Mouse (Mus musculus): ENCODE measurements around the gene Gpr152. TPM values are rescaled to one million over a fixed set of nuclear protein-coding genes. Genes with fewer than 3 reads are reported as not detected.

The Gpr152 gene
- total and polyA plus RNA-seq, 3 experiments = 0.03 TPM; not detected in 2

DNA sequence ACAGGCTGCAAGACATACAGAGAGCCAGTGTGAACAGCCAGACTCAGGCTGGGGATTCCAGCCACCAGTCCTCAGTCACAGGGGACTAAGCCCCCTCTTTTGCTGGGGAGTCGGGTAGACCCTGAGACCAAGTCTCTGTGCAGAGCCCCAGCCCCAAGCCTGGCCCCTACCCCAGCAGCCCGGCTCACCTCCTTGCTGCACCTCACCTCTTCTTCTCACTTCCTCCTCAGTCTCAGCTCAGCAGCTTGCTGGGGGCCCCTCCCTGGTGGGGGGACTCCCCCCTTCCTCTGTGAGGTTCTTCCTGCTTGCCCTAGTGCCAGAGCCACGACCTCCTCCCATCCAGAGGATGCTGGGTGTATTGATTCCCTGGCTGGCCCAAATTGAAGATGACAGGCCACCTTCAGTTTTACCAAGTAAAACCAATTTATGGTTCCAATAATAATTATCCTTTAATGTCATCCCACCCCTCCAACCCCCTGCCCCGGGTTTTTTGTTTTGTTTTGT is 51.3 kb downstream of the Gpr152 start, which contains the start of gene Tbc1d10c (continued):
- TF ChIP-seq RAD21 (IDR thresholded peaks at IDR 0.05; ENCODE audit: low read depth, low read length) (no peak), CHD1 (IDR thresholded peaks at IDR 0.05; ENCODE audit: low read depth, low read length) (no peak), CTCF (IDR thresholded peaks at IDR 0.05 in 2 of 3, conservative IDR thresholded peaks at IDR 0.05 in 1 of 3; ENCODE audit: control insufficient read depth in 1 of 3, insufficient read depth in 1 of 3, low read depth in 2 of 3, low read length in 3 of 3, poor library complexity in 1 of 3, severe bottlenecking in 1 of 3) (no peak), ZNF384 (IDR thresholded peaks at IDR 0.05; ENCODE audit: low read depth, low read length) (no peak), MYC (IDR thresholded peaks at IDR 0.05; ENCODE audit: low read depth, low read length) (no peak), USF2 (IDR thresholded peaks at IDR 0.05; ENCODE audit: borderline replicate concordance in 1 of 2, insufficient read depth in 1 of 2, low read depth in 1 of 2, low read length in 2 of 2) (no peak), TBP (IDR thresholded peaks at IDR 0.05; ENCODE audit: low read depth, low read length) (0 out of 2 replicates have a peak, but pooled peaks have one; percentile 34)

DNA sequence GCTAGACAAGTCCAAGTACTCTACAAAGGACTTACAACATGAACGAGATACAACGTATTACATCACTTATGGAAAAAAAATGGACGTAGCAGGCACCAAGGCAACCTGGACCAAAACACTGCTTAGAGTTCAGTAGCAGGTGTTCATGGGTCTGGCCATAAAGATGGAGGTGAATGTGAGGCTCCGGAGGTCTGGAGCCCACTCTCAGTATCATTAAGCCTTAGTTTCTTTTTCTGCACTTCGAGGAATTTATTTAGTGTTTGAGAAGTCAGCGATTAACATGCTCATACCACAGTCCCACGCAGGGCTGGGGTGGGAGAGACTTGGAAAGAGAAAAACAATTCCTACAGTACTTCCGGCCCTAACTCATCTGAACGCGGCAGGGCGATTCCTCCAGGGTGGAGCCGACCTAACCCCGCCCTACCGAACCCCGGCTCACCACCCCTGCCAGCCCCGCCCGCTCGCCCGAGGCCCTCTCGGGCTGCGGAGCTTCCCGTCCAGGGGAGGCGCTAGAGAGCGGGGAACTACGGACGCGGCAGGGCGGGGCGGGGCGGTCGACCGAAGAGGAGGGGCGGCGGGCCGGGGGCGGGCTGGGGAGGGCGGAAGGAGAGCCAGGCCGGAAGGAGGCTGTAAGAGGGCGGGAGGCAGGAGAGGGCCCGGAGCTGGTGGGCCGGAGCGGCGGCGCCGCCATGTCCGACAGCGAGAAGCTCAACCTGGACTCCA is 52.1 kb downstream of the Gpr152 start, which contains the start of gene Ppp1ca:
Gene Ppp1ca (plus strand): TSS at position 538 of the 723 bp plus-strand sequence.
- peaks cover 6 to 19% of the 10 kb centered on the region in 2 experiments; a peak in 3 of 4 replicates for H3K36me3 ChIP-seq (ENCODE audit: control insufficient read depth in 1 of 2, insufficient read depth in 2 of 2, low read length in 2 of 2)
- TF ChIP-seq MEF2A (IDR thresholded peaks at IDR 0.05; ENCODE audit: extremely low read depth, insufficient replicate concordance, low read depth, low read length, poor library complexity, severe bottlenecking) (no peak), MAFK (IDR thresholded peaks at IDR 0.05; ENCODE audit: borderline replicate concordance, low read depth, low read length) (no peak), MAZ (IDR thresholded peaks at IDR 0.05; ENCODE audit: low read depth, low read length) (peak; percentile 97), POLR2AphosphoS2 (IDR thresholded peaks at IDR 0.05; ENCODE audit: low read length) (peak; percentile 80), NRF1 (IDR thresholded peaks at IDR 0.05; ENCODE audit: insufficient read depth, low read depth, low read length, poor library complexity, severe bottlenecking) (0 out of 2 replicates have a peak, but pooled peaks have one; percentile 24), TCF12 (IDR thresholded peaks at IDR 0.05; ENCODE audit: low read depth, low read length) (peak; percentile 51), BHLHE40 (IDR thresholded peaks at IDR 0.05; ENCODE audit: borderline replicate concordance, low read depth, low read length) (peak; percentile 27; the same call in 1 of the 2 replicates), ETS1 (IDR thresholded peaks at IDR 0.05; ENCODE audit: low read depth, low read length) (peak; percentile 40; the same call in 1 of the 2 replicates), MYC (IDR thresholded peaks at IDR 0.05; ENCODE audit: low read depth, low read length) (0 out of 2 replicates have a peak, but pooled peaks have one; percentile 57), CHD1 (IDR thresholded peaks at IDR 0.05; ENCODE audit: low read depth, low read length) (no peak), MAX (IDR thresholded peaks at IDR 0.05; ENCODE audit: low read length) (peak; percentile 53; the same call in 1 of the 2 replicates), KAT2A (conservative IDR thresholded peaks at IDR 0.05; ENCODE audit: low read depth, low read length) (no peak; the same call in 1 of the 2 replicates), RCOR1 (IDR thresholded peaks at IDR 0.05; ENCODE audit: low read depth, low read length) (no peak; the same call in 1 of the 2 replicates), POLR2A (IDR thresholded peaks at IDR 0.05; ENCODE audit: control insufficient read depth in 1 of 2, insufficient read depth in 1 of 2, low read depth in 1 of 2, low read length in 2 of 2, poor library complexity in 1 of 2) (peak; percentile 60 to 90), E2F4 (IDR thresholded peaks at IDR 0.05; ENCODE audit: borderline replicate concordance, low read depth, low read length) (no peak), SIN3A (IDR thresholded peaks at IDR 0.05; ENCODE audit: low read length) (peak; percentile 71), EP300 (IDR thresholded peaks at IDR 0.05; ENCODE audit: low read depth in 1 of 2, low read length in 2 of 2) (peak in 1 of 2 experiments; percentile 26; a peak in 2 of 4 replicates), ZNF384 (IDR thresholded peaks at IDR 0.05; ENCODE audit: low read depth, low read length) (0 out of 2 replicates have a peak, but pooled peaks have one; percentile 11), HCFC1 (IDR thresholded peaks at IDR 0.05; ENCODE audit: low read depth, low read length) (peak; percentile 71), ZMIZ1 (IDR thresholded peaks at IDR 0.05; ENCODE audit: low read depth, low read length) (peak; percentile 74), TBP (IDR thresholded peaks at IDR 0.05; ENCODE audit: low read depth, low read length) (peak; percentile 65; the same call in 1 of the 2 replicates), ELF1 (IDR thresholded peaks at IDR 0.05; ENCODE audit: low read depth, low read length) (peak; percentile 77), USF2 (IDR thresholded peaks at IDR 0.05; ENCODE audit: borderline replicate concordance in 1 of 2, insufficient read depth in 1 of 2, low read depth in 1 of 2, low read length in 2 of 2) (no peak), RAD21 (IDR thresholded peaks at IDR 0.05; ENCODE audit: low read depth, low read length) (no peak; the same call in none of the 2 replicates), USF1 (IDR thresholded peaks at IDR 0.05; ENCODE audit: low read depth, low read length) (no peak), ZC3H11A (IDR thresholded peaks at IDR 0.05; ENCODE audit: low read depth, low read length) (no peak), JUND (IDR thresholded peaks at IDR 0.05; ENCODE audit: low read depth, low read length) (no peak), CHD2 (IDR thresholded peaks at IDR 0.05; ENCODE audit: low read length) (no peak), MXI1 (IDR thresholded peaks at IDR 0.05; ENCODE audit: low read depth, low read length) (no peak)

More for the DNA sequence above, 52.1 kb downstream of the Gpr152 start, which contains the start of gene Ppp1ca:
- Histone ChIP-seq H3K27ac (ENCODE audit: control insufficient read depth, low read depth, low read length) (peak within 1 kb of the TSS; percentile 98), H3K9ac (ENCODE audit: control insufficient read depth, low read depth, low read length, poor library complexity, severe bottlenecking) (peak within 1 kb of the TSS; percentile 99), H3K27me3 (ENCODE audit: control insufficient read depth in 1 of 2, insufficient read depth in 2 of 2, low read length in 2 of 2) (no peaks in the 10 kb centered on the region), H3K79me2 (ENCODE audit: control insufficient read depth, insufficient read depth, low read length, poor library complexity) (peaks cover 28% of the 10 kb centered on the region), H3K4me3 (ENCODE audit: control insufficient read depth in 1 of 2, insufficient read depth in 1 of 2, low read depth in 2 of 2, low read length in 2 of 2) (peak within 1 kb of the TSS; percentile 85 to 88), H3K4me1 (ENCODE audit: control insufficient read depth in 1 of 2, insufficient read depth in 2 of 2, low read length in 2 of 2) (peaks cover 6 to 20% of the 10 kb centered on the region in 2 experiments), H3K9me3 (replicated peaks; ENCODE audit: insufficient read depth, low read length) (no peaks in the 10 kb centered on the region)
- DNase-seq (ENCODE audit: low read depth, low spot score) = peak; percentile 96

Data from MEL (cell line).